Comparison of ENCODE assay signal across 9 mouse cellular contexts in the genomic region with DNA sequence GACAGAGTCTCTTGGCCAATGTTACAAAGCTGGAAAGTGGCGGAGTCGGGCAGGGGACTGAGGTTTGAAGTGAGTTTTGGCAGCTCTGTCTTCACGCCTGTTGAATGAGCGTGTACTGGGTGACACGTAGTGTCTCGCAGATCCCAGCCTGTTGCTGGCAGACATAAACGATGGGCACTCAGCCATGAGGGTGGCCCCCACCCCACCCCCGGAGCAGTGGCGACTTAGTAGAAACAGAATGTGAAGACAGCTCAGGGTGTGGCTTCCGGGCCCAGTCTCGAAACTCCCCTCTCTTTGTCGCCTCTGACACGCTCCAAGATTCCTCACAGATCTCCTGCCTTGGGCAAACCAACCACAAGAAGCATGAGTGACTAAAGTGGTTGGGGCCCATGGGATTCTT. TPM values are rescaled to one million over a fixed set of nuclear protein-coding genes. Genes with fewer than 3 reads are reported as not detected.
DNase-seq lines count a peak whose midpoint lies in the region; ATAC-seq and TF ChIP-seq lines count a peak whose summit lies in the region.
"Had no signal": no experiment of that assay in that cellular context is flagged by ENCODE, and none has a peak within 500 bp of the region (broad histone marks: within the 10 kb centered on the region; RNA-seq: fewer than 3 reads in every experiment).

No protein-coding gene starts in this region.

- 45% methylated on average over 13 of the region's 13 CpGs for WGBS in embryonic facial prominence, embryonic 13.5 days
- 81% methylated on average over 13 of the region's 13 CpGs for WGBS in embryonic facial prominence, embryonic 10.5 days
- 47% methylated on average over 13 of the region's 13 CpGs for whole genome bisulfite sequencing in intestine, postnatal 0 days

- H3K4me1 ChIP-seq in embryonic facial prominence, embryonic 13.5 days: peaks cover 24% of the 10 kb centered on the region
- peaks cover 33% of the 10 kb centered on the region for H3K4me1 ChIP-seq in embryonic facial prominence, embryonic 10.5 days
- peaks cover 6% of the 10 kb centered on the region for H3K4me1 ChIP-seq in intestine, postnatal 0 days (replicated peaks; ENCODE audit: control insufficient read depth, insufficient read depth, low read length)

- no peak overlapping the region for H3K4me2 ChIP-seq in embryonic facial prominence, embryonic 13.5 days
- H3K4me2 ChIP-seq in intestine, postnatal 0 days (replicated peaks; ENCODE audit: low read depth): peak overlapping the region; percentile 32

- H3K4me3 ChIP-seq in embryonic facial prominence, embryonic 13.5 days: no peak overlapping the region
- H3K4me3 ChIP-seq in embryonic facial prominence, embryonic 10.5 days: no peak overlapping the region
- H3K4me3 ChIP-seq in intestine, postnatal 0 days (ENCODE audit: low read depth, low read length): no peak overlapping the region

- H3K27me3 ChIP-seq in embryonic facial prominence, embryonic 13.5 days: no peaks in the 10 kb centered on the region
- no peaks in the 10 kb centered on the region for H3K27me3 ChIP-seq in embryonic facial prominence, embryonic 10.5 days (replicated peaks; ENCODE audit: low read depth, poor library complexity, severe bottlenecking)
- no peaks in the 10 kb centered on the region for H3K27me3 ChIP-seq in intestine, postnatal 0 days (replicated peaks; ENCODE audit: control insufficient read depth, insufficient read depth, low read length)

- ATAC-seq in embryonic facial prominence, embryonic 13.5 days (ENCODE audit: insufficient number of reproducible peaks, insufficient read depth, low FRiP score, low TSS enrichment, low read depth): no peak
- no peak for ATAC-seq in intestine, postnatal 0 days

- peak overlapping the region; percentile 56 for H3K27ac ChIP-seq in embryonic facial prominence, embryonic 13.5 days
- H3K27ac ChIP-seq in embryonic facial prominence, embryonic 10.5 days (replicated peaks): no peak overlapping the region
- no peak overlapping the region; the same call in 1 of the 2 replicates for H3K27ac ChIP-seq in intestine, postnatal 0 days (ENCODE audit: low read depth, low read length)

- no peak overlapping the region for H3K9ac ChIP-seq in embryonic facial prominence, embryonic 13.5 days
- no peak overlapping the region for H3K9ac ChIP-seq in intestine, postnatal 0 days (ENCODE audit: low read depth, low read length)

- peaks cover 4% of the 10 kb centered on the region; the same call in 1 of the 2 replicates for H3K36me3 ChIP-seq in embryonic facial prominence, embryonic 13.5 days
- H3K36me3 ChIP-seq in embryonic facial prominence, embryonic 10.5 days (replicated peaks): peaks cover 7% of the 10 kb centered on the region; the same call in 1 of the 2 replicates
- no peaks in the 10 kb centered on the region for H3K36me3 ChIP-seq in intestine, postnatal 0 days (ENCODE audit: control insufficient read depth, insufficient read depth)

- TF ChIP-seq CTCF in intestine, postnatal 0 days (IDR thresholded peaks at IDR 0.05; ENCODE audit: low read depth): no peak

- DNase-seq in embryonic facial prominence, embryonic 10.5 days (ENCODE audit: low spot score): no peak
- peak; percentile 53 for DNase-seq in urinary bladder, postnatal 25 days (ENCODE audit: low spot score)
- no peak for DNase-seq in urinary bladder, adult 2 months (ENCODE audit: low spot score)
- DNase-seq in layer of hippocampus, postnatal 10 days (ENCODE audit: low spot score in 2 of 2): no peak
- DNase-seq in frontal cortex, postnatal 10 days (ENCODE audit: low spot score in 2 of 2): no peak
- DNase-seq in embryo, embryonic 9.5 days (ENCODE audit: extremely low spot score): no peak
- DNase-seq: cerebellum, adult 11-12 months had no signal

- no peaks in the 10 kb centered on the region for H3K9me3 ChIP-seq in embryonic facial prominence, embryonic 13.5 days
- no peaks in the 10 kb centered on the region for H3K9me3 ChIP-seq in embryonic facial prominence, embryonic 10.5 days
- H3K9me3 ChIP-seq in intestine, postnatal 0 days (ENCODE audit: control insufficient read depth): no peaks in the 10 kb centered on the region

RNA-seq across cellular contexts. Expression of a gene that starts 45.9 kb away (rescaled TPM):
- 49.9 and 65.0 TPM in 2 replicates for polyA plus RNA-seq in embryonic facial prominence, embryonic 13.5 days (2015; fragmentation: Nextera tagmentation; extraction: Ambion mirVana)
- polyA plus RNA-seq in embryonic facial prominence, embryonic 10.5 days (2016; fragmentation: Nextera tagmentation; extraction: Ambion mirVana): 46.6 and 54.5 TPM in 2 replicates
- polyA plus RNA-seq in urinary bladder, adult 2 months (2012; rRNA removed): 30.0 and 73.4 TPM in 2 replicates
- polyA plus RNA-seq in intestine, postnatal 0 days (2015; fragmentation: Nextera tagmentation; extraction: Ambion mirVana): 44.9 and 49.1 TPM in 2 replicates
- total RNA-seq in layer of hippocampus, postnatal 10 days (2021): 10 to 100 TPM; 55.7 to 67.8 TPM
